Mouse (Mus musculus): ENCODE results near the gene Tmem115. TPM values are rescaled to one million over a fixed set of nuclear protein-coding genes. Genes with fewer than 3 reads are reported as not detected.

The Tmem115 gene
- total RNA-seq, 2 experiments from 2014 or later, result 12.1 to 12.2 TPM

- ATAC-seq (replicated peaks; ENCODE audit: poor library complexity, severe bottlenecking), result no peak
These were observed 12.6 kb upstream of the Tmem115 start for GRCm38 (mm10) chr9:107521190-107521589.

GRCm38 (mm10) chr9:107521711-107522399, 11.9 kb upstream of the Tmem115 start:
- ATAC-seq (replicated peaks; ENCODE audit: poor library complexity, severe bottlenecking), result peak; percentile 26

GRCm38 (mm10) chr9:107522400-107522711, 11.4 kb upstream of the Tmem115 start:
- no peak for ATAC-seq (replicated peaks; ENCODE audit: poor library complexity, severe bottlenecking)

- ATAC-seq (replicated peaks; ENCODE audit: poor library complexity, severe bottlenecking), result peak; percentile 77
These were observed 7.3 kb upstream of the Tmem115 start for GRCm38 (mm10) chr9:107526198-107527026.

GRCm38 (mm10) chr9:107534408-107535202, 860 bp downstream of the Tmem115 start:
- ATAC-seq (replicated peaks; ENCODE audit: poor library complexity, severe bottlenecking), result peak; percentile 10

GRCm38 (mm10) chr9:107538231-107538630, 4.5 kb downstream of the Tmem115 start:
- no peak for ATAC-seq (replicated peaks; ENCODE audit: poor library complexity, severe bottlenecking)

- ATAC-seq (replicated peaks; ENCODE audit: poor library complexity, severe bottlenecking), result no peak
These were observed 5.0 kb downstream of the Tmem115 start for GRCm38 (mm10) chr9:107538711-107539110.

GRCm38 (mm10) chr9:107539940-107540339, 6.2 kb downstream of the Tmem115 start:
- no peak for ATAC-seq (replicated peaks; ENCODE audit: poor library complexity, severe bottlenecking)

GRCm38 (mm10) chr9:107540420-107540819, 6.7 kb downstream of the Tmem115 start:
- ATAC-seq (replicated peaks; ENCODE audit: poor library complexity, severe bottlenecking), result no peak

GRCm38 (mm10) chr9:107541005-107541404, 7.3 kb downstream of the Tmem115 start:
- no peak for ATAC-seq (replicated peaks; ENCODE audit: poor library complexity, severe bottlenecking)

- peak; percentile 80 for ATAC-seq (replicated peaks; ENCODE audit: poor library complexity, severe bottlenecking)
These were observed 8.0 kb downstream of the Tmem115 start, which contains the start of the genes Cyb561d2 and Nprl2 for GRCm38 (mm10) chr9:107541474-107542351. Cyb561d2 (minus strand) TSS chr9:107542193. Nprl2 (plus strand) TSS chr9:107542226.

- ATAC-seq (replicated peaks; ENCODE audit: poor library complexity, severe bottlenecking), result no peak
These were observed 8.6 kb downstream of the Tmem115 start for GRCm38 (mm10) chr9:107542352-107542686.

GRCm38 (mm10) chr9:107542721-107543120, 9.0 kb downstream of the Tmem115 start:
- ATAC-seq (replicated peaks; ENCODE audit: poor library complexity, severe bottlenecking), result no peak

- no peak for ATAC-seq (replicated peaks; ENCODE audit: poor library complexity, severe bottlenecking)
These were observed 9.6 kb downstream of the Tmem115 start for GRCm38 (mm10) chr9:107543299-107543698.

GRCm38 (mm10) chr9:107544196-107544700, 10.5 kb downstream of the Tmem115 start:
- no peak for ATAC-seq (replicated peaks; ENCODE audit: poor library complexity, severe bottlenecking)

GRCm38 (mm10) chr9:107544729-107545128, 11.0 kb downstream of the Tmem115 start:
- no peak for ATAC-seq (replicated peaks; ENCODE audit: poor library complexity, severe bottlenecking)

GRCm38 (mm10) chr9:107545199-107545598, 11.5 kb downstream of the Tmem115 start:
- ATAC-seq (replicated peaks; ENCODE audit: poor library complexity, severe bottlenecking), result no peak

- ATAC-seq (replicated peaks; ENCODE audit: poor library complexity, severe bottlenecking), result no peak
These were observed 11.9 kb downstream of the Tmem115 start for GRCm38 (mm10) chr9:107545602-107546001.

GRCm38 (mm10) chr9:107547026-107547425, 13.3 kb downstream of the Tmem115 start, which contains the start of gene Zmynd10:
Zmynd10 (plus strand) TSS chr9:107547298.
- peak; percentile 65 for ATAC-seq (replicated peaks; ENCODE audit: poor library complexity, severe bottlenecking)

- ATAC-seq (replicated peaks; ENCODE audit: poor library complexity, severe bottlenecking), result peak; percentile 26
These were observed 14.2 kb downstream of the Tmem115 start for GRCm38 (mm10) chr9:107547957-107548356.

Measured in granulocyte monocyte progenitor cell, adult 5-6 weeks (primary cell).